Mouse (Mus musculus) right cerebral cortex, postnatal 36 days (tissue): ENCODE data around the gene Aire.
A peak's percentile ranks its signal among the peaks of the same experiment; 100 is the strongest.

Experiments used
- DNase-seq, 2 experiments: peaks; one replicate each; pipeline ENCODE4 v3.0.0; 2022; ENCODE audit warnings: low spot score in 2 of 2, mixed read lengths in 1 of 2

The Aire gene

GRCm38 (mm10) chr10:78009184-78009944 is 34.0 kb downstream of the Aire start:
- DNase-seq = peak; percentile 92

- no peak for DNase-seq
These were observed 35.2 kb downstream of the Aire start for GRCm38 (mm10) chr10:78008169-78008568.

GRCm38 (mm10) chr10:78007203-78007602 is 36.2 kb downstream of the Aire start:
- DNase-seq = no peak

GRCm38 (mm10) chr10:78005791-78006438 is 37.5 kb downstream of the Aire start:
- DNase-seq = no peak

- peak; percentile 51 to 72 for DNase-seq
These were observed 38.8 kb downstream of the Aire start for GRCm38 (mm10) chr10:78004479-78005100.

GRCm38 (mm10) chr10:78002316-78002715 is 41.1 kb downstream of the Aire start:
- DNase-seq = no peak

- DNase-seq = peak; percentile 92 to 93
These were observed 41.6 kb downstream of the Aire start for GRCm38 (mm10) chr10:78001796-78002195.

- no peak for DNase-seq
These were observed 43.2 kb downstream of the Aire start for GRCm38 (mm10) chr10:78000200-78000599.

- no peak for DNase-seq
These were observed 47.8 kb downstream of the Aire start for GRCm38 (mm10) chr10:77995639-77996038.

- no peak for DNase-seq
These were observed 57.6 kb downstream of the Aire start for GRCm38 (mm10) chr10:77985775-77986174.

GRCm38 (mm10) chr10:77984660-77985059 is 58.8 kb downstream of the Aire start:
- no peak for DNase-seq
